Mouse (Mus musculus) cerebellum, postnatal 14 days (tissue): ENCODE measurements around the gene Cfap43.
A peak's percentile ranks its signal among the peaks of the same experiment; 100 is the strongest.
"Not testable (repeated sequence)": the region's sequence is repeated elsewhere in the genome, so short reads cannot be mapped to it uniquely, and the experiment has no call there.

Experiments used
- DNase-seq, 2 experiments: peaks; one replicate each; pipeline ENCODE4 v3.0.0; 2021; ENCODE audit warnings: mixed read lengths in 2 of 2

Cfap43 gene

GRCm38 (mm10) chr19:47852131-47852530 lies 67.0 kb downstream of the Cfap43 start:
- not testable (repeated sequence) for DNase-seq

GRCm38 (mm10) chr19:47849735-47850134 lies 69.4 kb downstream of the Cfap43 start:
- no peak for DNase-seq

GRCm38 (mm10) chr19:47841234-47841633 lies 77.9 kb downstream of the Cfap43 start:
- not testable (repeated sequence) for DNase-seq

- no peak for DNase-seq
Measured at GRCm38 (mm10) chr19:47837527-47837901, 81.6 kb downstream of the Cfap43 start.

GRCm38 (mm10) chr19:47836701-47837526 lies 82.2 kb downstream of the Cfap43 start:
- DNase-seq: peak; percentile 79 to 83

GRCm38 (mm10) chr19:47835776-47836175 lies 83.3 kb downstream of the Cfap43 start:
- no peak for DNase-seq

GRCm38 (mm10) chr19:47834614-47835013 lies 84.5 kb downstream of the Cfap43 start:
- no peak for DNase-seq

GRCm38 (mm10) chr19:47832316-47832715 lies 86.8 kb downstream of the Cfap43 start:
- no peak for DNase-seq

- DNase-seq: no peak
Measured at GRCm38 (mm10) chr19:47831111-47831510, 88.0 kb downstream of the Cfap43 start.

GRCm38 (mm10) chr19:47829913-47830450 lies 89.1 kb downstream of the Cfap43 start:
- no peak for DNase-seq

- DNase-seq: no peak
Measured at GRCm38 (mm10) chr19:47824026-47824425, 95.1 kb downstream of the Cfap43 start.

- DNase-seq: peak; percentile 22 to 31
Measured at GRCm38 (mm10) chr19:47822143-47822796, 96.8 kb downstream of the Cfap43 start.

GRCm38 (mm10) chr19:47821494-47821872 lies 97.6 kb downstream of the Cfap43 start:
- peak in 1 of 2 experiments; percentile 25 for DNase-seq

- peak; percentile 85 to 86 for DNase-seq
Measured at GRCm38 (mm10) chr19:47820832-47821493, 98.1 kb downstream of the Cfap43 start.

GRCm38 (mm10) chr19:47817692-47818091 lies 101.4 kb downstream of the Cfap43 start:
- DNase-seq: no peak

GRCm38 (mm10) chr19:47814721-47815120 lies 104.4 kb downstream of the Cfap43 start:
- DNase-seq: no peak

- no peak for DNase-seq
Measured at GRCm38 (mm10) chr19:47812091-47812490, 107.0 kb downstream of the Cfap43 start.

GRCm38 (mm10) chr19:47798583-47798982 lies 120.5 kb downstream of the Cfap43 start:
- DNase-seq: no peak

GRCm38 (mm10) chr19:47796699-47797098 lies 122.4 kb downstream of the Cfap43 start:
- DNase-seq: no peak

GRCm38 (mm10) chr19:47795009-47795728 lies 123.9 kb downstream of the Cfap43 start:
- DNase-seq: peak; percentile 58 to 69

GRCm38 (mm10) chr19:47794331-47794730 lies 124.8 kb downstream of the Cfap43 start:
- DNase-seq: no peak

GRCm38 (mm10) chr19:47790316-47791020 lies 128.6 kb downstream of the Cfap43 start:
- DNase-seq: no peak
